Comparison of ENCODE assay signal across 23 mouse cellular contexts in the genomic region with DNA sequence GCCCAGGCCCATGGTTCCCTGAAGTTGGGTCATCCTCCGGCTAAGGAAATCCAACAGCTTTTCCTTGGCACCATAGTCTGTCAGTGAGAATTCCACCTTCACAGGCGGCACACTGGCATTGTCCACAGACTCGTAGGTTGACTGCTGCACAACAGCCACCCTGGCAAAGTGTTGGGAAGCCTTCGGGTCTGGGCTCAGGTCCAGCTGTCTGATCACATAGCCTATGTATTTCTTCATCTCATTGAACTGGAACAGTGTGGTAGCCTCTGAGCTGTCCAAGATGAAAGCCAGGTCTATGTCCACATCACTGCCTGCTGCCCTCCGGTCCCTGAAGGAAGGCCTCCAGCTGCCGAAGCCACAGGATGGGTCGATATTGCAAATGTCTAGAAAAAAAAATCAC.
DNase-seq lines count a peak whose midpoint lies in the region; ATAC-seq and TF ChIP-seq lines count a peak whose summit lies in the region.
"Had no signal": no experiment of that assay in that cellular context is flagged by ENCODE, and none has a peak within 500 bp of the region (broad histone marks: within the 10 kb centered on the region; RNA-seq: fewer than 3 reads in every experiment).

No protein-coding gene starts in this region.

- in situ Hi-C loops in Patski (cut with MboI; ENCODE audit: low pct_unique_long_range_greater_than_20kb), result no loop called here

- ATAC-seq in Patski, result no peak
- ATAC-seq: forebrain, embryonic 16.5 days; intestine, postnatal 0 days; midbrain, embryonic 13.5 days had no signal

- CTCF ChIA-PET in Patski (lab: Charles Lee), result no interaction called here

- no peaks in the 10 kb centered on the region for H3K27me3 ChIP-seq in Patski
- H3K27me3 ChIP-seq: embryonic facial prominence, embryonic 12.5 days; hindbrain, embryonic 12.5 days; kidney, embryonic 15.5 days; limb, embryonic 13.5 days; lung, embryonic 15.5 days; midbrain, embryonic 13.5 days; neural tube, embryonic 15.5 days had no signal

- intact Hi-C loops in left cerebral cortex, postnatal 4 days (cut with DNase I), result no loop called here
- intact Hi-C loops in left cerebral cortex, postnatal 36 days (cut with DNase I), result no loop called here

- POLR2A ChIA-PET in Patski (lab: Charles Lee), result no interaction called here

- no peak for TF ChIP-seq CTCF in Patski (IDR thresholded peaks at IDR 0.05)

- DNase-seq in cerebellum, postnatal 10 days, result peak; percentile 75 to 86
- no peak for DNase-seq in cerebellum, adult 18-20 months
- peak; percentile 86 for DNase-seq in left cerebral cortex, postnatal 4 days
- DNase-seq in left cerebral cortex, postnatal 36 days (ENCODE audit: low spot score in 2 of 2), result no peak
- peak; percentile 46 for DNase-seq in Patski (ENCODE audit: low read depth, low spot score)
- peak; percentile 49 to 60 for DNase-seq in adrenal gland, postnatal 36 days
- DNase-seq in kidney, postnatal 36 days, result no peak
- no peak for DNase-seq in kidney, adult 18-20 months
- DNase-seq: cerebellum, adult 8-10 months; embryo, embryonic 11 days; heart, postnatal 36 days; retina, postnatal 1 day; right cerebral cortex, postnatal 14 days; thymus, postnatal 4 days had no signal

Comparison
In these comparisons a context has a peak if more than half of its experiments do, and no peak if none do; other contexts are left out.
1. DNase-seq: peak in cerebellum, postnatal 10 days (2 of 2), left cerebral cortex, postnatal 4 days (single experiment), Patski (single experiment) and adrenal gland, postnatal 36 days (2 of 2); none in cerebellum, adult 18-20 months (0 of 2), left cerebral cortex, postnatal 36 days (0 of 2), kidney, postnatal 36 days (0 of 2) and kidney, adult 18-20 months (single experiment).